Mouse (Mus musculus): ENCODE data around the gene Ripor3. TPM values are rescaled to one million over a fixed set of nuclear protein-coding genes. Genes with fewer than 3 reads are reported as not detected.

Gene Ripor3
- total RNA-seq, 4 experiments from 2014 or later: 0.39 to 0.41 TPM; not detected in 2

GRCm38 (mm10) chr2:167958082-167958788 is 52.2 kb downstream of the Ripor3 start:
- DNase-seq (ENCODE audit: low spot score in 2 of 2): peak; percentile 51 to 63

- DNase-seq (ENCODE audit: low spot score in 2 of 2): no peak
Measured at GRCm38 (mm10) chr2:167957539-167957938, 52.9 kb downstream of the Ripor3 start.

- DNase-seq (ENCODE audit: low spot score in 2 of 2): no peak
Measured at GRCm38 (mm10) chr2:167954928-167955327, 55.5 kb downstream of the Ripor3 start.

- DNase-seq (ENCODE audit: low spot score in 2 of 2): no peak
Measured at GRCm38 (mm10) chr2:167953819-167954218, 56.6 kb downstream of the Ripor3 start.

- peak in 1 of 2 experiments; percentile 25 for DNase-seq (ENCODE audit: low spot score in 2 of 2)
Measured at GRCm38 (mm10) chr2:167951301-167952211, 58.9 kb downstream of the Ripor3 start.

GRCm38 (mm10) chr2:167950681-167951080 is 59.7 kb downstream of the Ripor3 start:
- DNase-seq (ENCODE audit: low spot score in 2 of 2): no peak

- no peak for DNase-seq (ENCODE audit: low spot score in 2 of 2)
Measured at GRCm38 (mm10) chr2:167949808-167950207, 60.6 kb downstream of the Ripor3 start.

- DNase-seq (ENCODE audit: low spot score in 2 of 2): no peak
Measured at GRCm38 (mm10) chr2:167949250-167949649, 61.2 kb downstream of the Ripor3 start.

GRCm38 (mm10) chr2:167948557-167948956 is 61.9 kb downstream of the Ripor3 start:
- no peak for DNase-seq (ENCODE audit: low spot score in 2 of 2)

GRCm38 (mm10) chr2:167948047-167948446 is 62.4 kb downstream of the Ripor3 start:
- DNase-seq (ENCODE audit: low spot score in 2 of 2): no peak

GRCm38 (mm10) chr2:167947251-167947650 is 63.2 kb downstream of the Ripor3 start:
- DNase-seq (ENCODE audit: low spot score in 2 of 2): no peak

- no peak for DNase-seq (ENCODE audit: low spot score in 2 of 2)
Measured at GRCm38 (mm10) chr2:167945451-167945850, 65.0 kb downstream of the Ripor3 start.

- no peak for DNase-seq (ENCODE audit: low spot score in 2 of 2)
Measured at GRCm38 (mm10) chr2:167944193-167944592, 66.2 kb downstream of the Ripor3 start.

GRCm38 (mm10) chr2:167942926-167943633 is 67.3 kb downstream of the Ripor3 start:
- DNase-seq (ENCODE audit: low spot score in 2 of 2): no peak

GRCm38 (mm10) chr2:167942199-167942925 is 68.1 kb downstream of the Ripor3 start:
- DNase-seq (ENCODE audit: low spot score in 2 of 2): peak in 1 of 2 experiments; percentile 43

GRCm38 (mm10) chr2:167941745-167942176 is 68.7 kb downstream of the Ripor3 start:
- no peak for DNase-seq (ENCODE audit: low spot score in 2 of 2)

GRCm38 (mm10) chr2:167941320-167941719 is 69.1 kb downstream of the Ripor3 start:
- DNase-seq (ENCODE audit: low spot score in 2 of 2): no peak

GRCm38 (mm10) chr2:167940636-167941035 is 69.8 kb downstream of the Ripor3 start:
- DNase-seq (ENCODE audit: low spot score in 2 of 2): no peak

- DNase-seq (ENCODE audit: low spot score in 2 of 2): no peak
Measured at GRCm38 (mm10) chr2:167939632-167940399, 70.6 kb downstream of the Ripor3 start.

GRCm38 (mm10) chr2:167939204-167939603 is 71.2 kb downstream of the Ripor3 start:
- DNase-seq (ENCODE audit: low spot score in 2 of 2): no peak

Data from gastrocnemius, adult 8-10 months (tissue).